Mouse (Mus musculus) spleen, embryonic (tissue): ENCODE results near the gene Ifit2.

ENCODE experiments used
- CTCF ChIA-PET: fragments of 350-600 bp; sonication (Branson Sonifier 250); formaldehyde crosslinking; loops from one replicate; lab custom pipeline; 2022; lab: Charles Lee

The Ifit2 gene

GRCm38 (mm10) chr19:34550534-34551223 lies at the start of gene Ifit2:
TSS of gene Ifit2 (plus strand) at chr19:34550694.
- CTCF ChIA-PET, result interaction anchor here (0.5 to 2.1 kb wide), 3 partner anchors 83 to 91 kb away, joined by 4 to 23 read pairs (median 4); no protein-coding TSS in a partner anchor

GRCm38 (mm10) chr19:34500763-34501162 lies 49.7 kb upstream of the Ifit2 start:
- CTCF ChIA-PET, result interaction anchor here (0.6 to 0.8 kb wide), 2 partner anchors 134 to 136 kb away, joined by 3 read pairs; no protein-coding TSS in a partner anchor

- CTCF ChIA-PET, result interaction anchor here (0.9 kb wide), 1 partner anchor 131 kb away, joined by 3 read pairs; no protein-coding TSS in a partner anchor
Measured at GRCm38 (mm10) chr19:34505161-34505721, 45.3 kb upstream of the Ifit2 start.

GRCm38 (mm10) chr19:34510717-34511116 lies 39.8 kb upstream of the Ifit2 start:
- CTCF ChIA-PET, result interaction anchor here (0.6 kb wide), 1 partner anchor 39 kb away, joined by 3 read pairs; no protein-coding TSS in a partner anchor

- CTCF ChIA-PET, result no interaction called here
Measured at GRCm38 (mm10) chr19:34511528-34511927, 39.0 kb upstream of the Ifit2 start.

GRCm38 (mm10) chr19:34515681-34516080 lies 34.8 kb upstream of the Ifit2 start:
- CTCF ChIA-PET, result no interaction called here

- CTCF ChIA-PET, result interaction anchor here (0.6 kb wide), 1 partner anchor 9 kb away, joined by 3 read pairs; no protein-coding TSS in a partner anchor
Measured at GRCm38 (mm10) chr19:34516346-34516745, 34.1 kb upstream of the Ifit2 start.

- CTCF ChIA-PET, result no interaction called here
Measured at GRCm38 (mm10) chr19:34517197-34517596, 33.3 kb upstream of the Ifit2 start.

GRCm38 (mm10) chr19:34517812-34518594 lies 32.5 kb upstream of the Ifit2 start:
- CTCF ChIA-PET, result no interaction called here

- CTCF ChIA-PET, result interaction anchor here (0.6 kb wide), 1 partner anchor 138 kb away, joined by 5 read pairs; no protein-coding TSS in a partner anchor
Measured at GRCm38 (mm10) chr19:34518786-34519185, 31.7 kb upstream of the Ifit2 start.

- CTCF ChIA-PET, result interaction anchor here (0.6 kb wide), 1 partner anchor 51 kb away, joined by 4 read pairs; no protein-coding TSS in a partner anchor
Measured at GRCm38 (mm10) chr19:34519646-34520045, 30.8 kb upstream of the Ifit2 start.

GRCm38 (mm10) chr19:34520051-34520450 lies 30.4 kb upstream of the Ifit2 start:
- CTCF ChIA-PET, result interaction anchor here (0.6 kb wide), 1 partner anchor 51 kb away, joined by 4 read pairs; no protein-coding TSS in a partner anchor

GRCm38 (mm10) chr19:34521361-34521760 lies 29.1 kb upstream of the Ifit2 start:
- CTCF ChIA-PET, result no interaction called here

- CTCF ChIA-PET, result no interaction called here
Measured at GRCm38 (mm10) chr19:34521978-34522377, 28.5 kb upstream of the Ifit2 start.

- CTCF ChIA-PET, result no interaction called here
Measured at GRCm38 (mm10) chr19:34523106-34523725, 27.3 kb upstream of the Ifit2 start.

GRCm38 (mm10) chr19:34524646-34525045 lies 25.8 kb upstream of the Ifit2 start:
- CTCF ChIA-PET, result interaction anchor here (0.7 kb wide), 1 partner anchor 8 kb away, joined by 3 read pairs; no protein-coding TSS in a partner anchor

- CTCF ChIA-PET, result interaction anchor here (0.6 kb wide), 1 partner anchor 136 kb away, joined by 3 read pairs; no protein-coding TSS in a partner anchor
Measured at GRCm38 (mm10) chr19:34526321-34526923, 24.1 kb upstream of the Ifit2 start.

GRCm38 (mm10) chr19:34526941-34527682 lies 23.4 kb upstream of the Ifit2 start, which contains the start of gene Lipa:
TSS of gene Lipa (minus strand) at chr19:34527474.
- CTCF ChIA-PET, result interaction anchor here (0.6 kb wide), 1 partner anchor 136 kb away, joined by 3 read pairs; no protein-coding TSS in a partner anchor

GRCm38 (mm10) chr19:34532061-34532751 lies 18.3 kb upstream of the Ifit2 start:
- CTCF ChIA-PET, result no interaction called here
